Mouse (Mus musculus) olfactory bulb, adult 2 months (tissue): ENCODE results near the gene Rasgef1b. TPM values are rescaled to one million over a fixed set of nuclear protein-coding genes. Genes with fewer than 3 reads are reported as not detected.
A peak's percentile ranks its signal among the peaks of the same experiment; 100 is the strongest.

Experiments
- H3K27ac ChIP-seq: fragments of 200-500 bp; 2 replicates; pipeline ENCODE4 v1.5.1; 2012; ENCODE audit warnings: low read depth, low read length; ENCODE audit not compliant: insufficient read depth
- H3K4me1 ChIP-seq: fragments of 200-500 bp; 2 replicates; pipeline ENCODE4 v1.6.1; 2012; ENCODE audit warnings: low read length; ENCODE audit not compliant: control insufficient read depth, insufficient read depth
- H3K4me3 ChIP-seq: fragments of 200-500 bp; 2 replicates; pipeline ENCODE4 v1.5.1; 2012; ENCODE audit warnings: mild to moderate bottlenecking, low read depth, low read length, moderate library complexity; ENCODE audit not compliant: insufficient read depth
- CTCF ChIP-seq: fragments of 200-500 bp; IDR thresholded peaks from 2 replicates; pipeline ENCODE4 v1.5.1; 2012; ENCODE audit warnings: low read depth, mild to moderate bottlenecking, low read length, moderate library complexity; ENCODE audit not compliant: insufficient read depth
- POLR2A ChIP-seq: fragments of 200-500 bp; IDR thresholded peaks from 2 replicates; pipeline ENCODE4 v1.6.1; 2012; ENCODE audit warnings: mild to moderate bottlenecking, low read depth, low read length, moderate library complexity; ENCODE audit not compliant: insufficient read depth
- WGBS: fragments of 180-500 bp; shearing (Covaris S2); methylation state at CpG from one replicate; pipeline ENCODE4 v1.1.7; 2018; 5-methylcytosine and 5-hydroxymethylcytosine counted together
- polyA plus RNA-seq: library from polyadenylated mRNA; stranded (reverse); fragments of >200 nt; gene quantifications from 2 replicates; pipeline ENCODE4 v1.2.4, GENCODE M21; 2012; ENCODE audit warnings: low replicate concordance; ENCODE audit not compliant: missing spikeins, insufficient read depth, insufficient read length

Gene Rasgef1b
- polyA plus RNA-seq, 1 experiment: not detected

DNA sequence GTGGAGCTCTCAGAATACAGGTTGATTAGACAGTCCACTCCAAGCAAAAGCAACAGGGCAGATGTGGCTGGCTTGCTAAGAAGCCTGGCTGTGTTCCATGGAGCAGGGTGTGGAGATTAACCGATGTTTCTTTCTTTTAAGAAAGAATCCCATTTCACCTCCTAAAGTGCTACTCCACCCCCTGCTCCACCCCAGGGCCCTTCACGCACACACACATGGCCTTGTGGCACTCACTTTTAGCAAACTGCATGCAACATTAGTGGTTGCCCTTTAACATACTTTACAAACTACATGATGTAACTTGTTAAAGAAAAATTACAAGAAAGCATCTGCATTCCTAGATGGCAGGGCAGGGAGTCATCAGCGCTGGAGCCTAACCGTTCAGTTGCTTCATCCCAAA lies 378.8 kb downstream of the Rasgef1b start:
- TF ChIP-seq POLR2A (no peak), CTCF (no peak)
- Histone ChIP-seq H3K4me3 (no peak overlapping the region), H3K4me1 (0 out of 2 replicates have a peak, but pooled peaks cover 2% of the 10 kb centered on the region), H3K27ac (no peak overlapping the region)
- 81% methylated on average over 4 of the region's 4 CpGs for WGBS

DNA sequence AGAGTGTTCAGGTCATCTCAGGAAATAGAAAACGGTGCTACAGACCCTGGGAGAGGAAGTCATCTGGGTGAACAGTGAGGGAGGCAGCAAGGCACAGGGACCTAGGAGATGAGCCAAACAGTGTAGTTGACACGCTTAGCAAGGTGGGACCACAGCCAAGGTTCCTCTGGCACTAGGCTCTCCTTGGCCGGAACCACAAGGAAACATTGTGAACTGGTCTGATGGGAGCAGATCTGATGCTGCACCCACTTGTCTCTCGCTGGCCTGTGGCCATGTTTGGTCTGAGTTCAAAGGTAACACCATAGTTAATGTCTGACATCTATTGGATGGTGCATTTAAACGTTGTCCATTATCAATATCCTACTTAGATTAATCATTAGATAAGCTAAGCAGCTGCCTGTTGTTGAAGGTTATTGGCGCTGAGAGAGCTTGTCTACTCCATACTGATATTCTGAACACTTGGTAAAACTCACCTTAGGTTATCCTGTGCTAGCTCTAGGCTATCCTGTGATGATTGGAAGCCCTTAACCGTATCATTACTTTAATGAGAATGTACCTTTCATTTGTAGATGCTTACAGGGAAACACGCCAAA lies 380.5 kb downstream of the Rasgef1b start:
- H3K4me1 ChIP-seq: 0 out of 2 replicates have a peak, but pooled peaks cover 2% of the 10 kb centered on the region
- TF ChIP-seq CTCF: no peak
- TF ChIP-seq POLR2A: no peak
- no peak overlapping the region for H3K27ac ChIP-seq
- H3K4me3 ChIP-seq: no peak overlapping the region
- 74% methylated on average over 8 of the region's 8 CpGs for WGBS

DNA sequence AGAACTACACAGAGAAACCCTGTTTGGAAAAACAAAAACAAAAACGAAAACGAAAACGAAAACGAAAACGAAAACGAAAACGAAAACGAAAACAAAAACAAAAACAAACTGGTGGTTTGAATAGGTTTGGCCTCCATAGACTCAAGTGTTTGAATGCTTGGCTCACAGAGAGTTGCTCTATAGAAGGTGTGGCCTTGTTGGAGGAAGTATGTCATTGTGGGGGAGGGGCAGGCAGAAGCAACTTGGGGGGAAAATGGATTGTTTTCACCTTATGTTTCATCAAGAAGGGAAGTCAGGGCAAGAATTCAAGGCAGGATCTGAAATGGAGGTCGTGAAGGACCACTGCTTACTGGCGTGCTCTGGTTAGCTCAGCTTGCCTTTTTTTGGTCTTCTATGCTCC lies 386.3 kb downstream of the Rasgef1b start:
- TF ChIP-seq CTCF: no peak
- no peak for TF ChIP-seq POLR2A
- 97% methylated on average over 10 of the region's 10 CpGs for WGBS
- H3K4me1 ChIP-seq: 0 out of 2 replicates have a peak, but pooled peaks cover 2% of the 10 kb centered on the region
- no peak overlapping the region for H3K4me3 ChIP-seq
- H3K27ac ChIP-seq: no peak overlapping the region

DNA sequence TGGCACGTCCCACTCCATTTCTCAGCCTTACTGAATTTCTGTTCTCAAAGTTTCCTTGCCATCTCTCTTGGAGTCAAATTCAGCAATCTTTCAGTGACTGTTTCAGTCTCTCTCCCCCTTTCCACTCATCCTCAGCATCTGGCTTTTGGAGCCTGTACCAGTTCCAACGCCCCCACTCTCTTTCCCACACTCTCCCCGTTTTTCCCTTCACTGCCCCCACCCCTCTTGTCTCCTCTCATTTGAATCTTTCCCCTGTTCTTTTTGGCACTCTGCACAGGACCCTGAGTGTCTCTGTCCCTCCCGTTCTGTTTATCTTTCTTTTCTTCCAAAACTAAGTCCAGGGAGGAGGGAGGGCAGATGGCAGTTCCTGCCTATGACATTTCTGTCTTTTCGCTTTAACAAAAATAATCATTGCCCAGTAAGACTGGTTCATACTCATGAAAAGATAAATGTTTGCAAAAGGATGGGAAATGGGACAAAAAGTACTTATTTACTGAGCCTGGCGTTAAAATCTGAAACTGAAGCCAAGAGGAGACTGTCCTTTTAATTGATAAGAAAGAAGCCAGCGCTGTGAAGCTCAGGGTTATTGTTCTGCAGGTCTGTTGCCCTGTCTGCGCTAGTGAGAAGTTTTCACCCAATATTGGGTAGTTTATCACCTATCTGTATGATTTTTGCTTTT lies 388.4 kb downstream of the Rasgef1b start:
- Histone ChIP-seq H3K27ac (no peak overlapping the region), H3K4me1 (0 out of 2 replicates have a peak, but pooled peaks cover 2% of the 10 kb centered on the region), H3K4me3 (no peak overlapping the region)
- TF ChIP-seq POLR2A (no peak), CTCF (no peak)
- WGBS: 62% methylated on average over 8 of the region's 8 CpGs

DNA sequence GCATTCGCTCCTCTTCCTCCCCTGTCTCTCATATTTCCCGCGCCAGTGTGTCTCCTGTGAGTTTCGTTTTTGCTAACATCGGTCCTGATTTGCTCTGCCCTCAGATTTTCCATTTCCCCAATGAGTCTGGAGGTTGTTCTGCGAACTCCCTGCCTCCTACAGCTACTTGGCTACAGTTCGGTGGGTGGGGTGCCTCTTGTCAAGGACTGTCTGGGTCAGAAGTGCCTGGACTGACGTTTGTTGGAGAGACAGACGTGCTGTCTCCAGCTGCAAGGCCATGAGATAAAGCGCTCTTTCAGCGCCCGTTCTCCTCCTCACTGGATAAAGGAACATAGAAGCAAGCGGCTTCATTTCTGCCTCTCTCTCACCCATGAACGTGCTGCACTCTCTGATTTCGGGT lies 389.1 kb downstream of the Rasgef1b start:
- TF ChIP-seq POLR2A: no peak
- no peak for TF ChIP-seq CTCF
- H3K27ac ChIP-seq: no peak overlapping the region
- peak overlapping the region; percentile 8 for H3K4me3 ChIP-seq
- 52% methylated on average over 15 of the region's 15 CpGs for WGBS
- 0 out of 2 replicates have a peak, but pooled peaks cover 2% of the 10 kb centered on the region for H3K4me1 ChIP-seq

DNA sequence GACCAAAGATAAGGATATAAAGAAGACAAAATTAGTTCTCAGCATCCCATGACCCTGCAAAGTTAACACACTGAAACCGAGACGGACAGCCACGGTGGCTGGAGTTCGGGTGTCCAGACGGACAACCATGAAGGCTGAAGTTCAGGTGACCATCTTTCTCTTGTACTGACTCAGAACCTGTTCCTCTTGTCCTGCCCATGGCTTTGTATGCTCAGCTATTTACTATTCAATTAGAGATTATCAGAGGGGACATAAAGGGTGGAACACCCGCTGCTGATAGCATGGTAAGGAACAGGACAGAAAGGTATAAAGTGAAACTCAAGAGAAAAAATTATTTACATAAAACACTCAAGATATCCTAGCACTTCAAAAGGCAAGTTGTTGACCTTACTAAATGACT lies 390.0 kb downstream of the Rasgef1b start:
- TF ChIP-seq POLR2A (no peak), CTCF (no peak)
- WGBS: 97% methylated on average over 6 of the region's 6 CpGs
- Histone ChIP-seq H3K4me1 (0 out of 2 replicates have a peak, but pooled peaks cover 2% of the 10 kb centered on the region), H3K4me3 (no peak overlapping the region), H3K27ac (no peak overlapping the region)

DNA sequence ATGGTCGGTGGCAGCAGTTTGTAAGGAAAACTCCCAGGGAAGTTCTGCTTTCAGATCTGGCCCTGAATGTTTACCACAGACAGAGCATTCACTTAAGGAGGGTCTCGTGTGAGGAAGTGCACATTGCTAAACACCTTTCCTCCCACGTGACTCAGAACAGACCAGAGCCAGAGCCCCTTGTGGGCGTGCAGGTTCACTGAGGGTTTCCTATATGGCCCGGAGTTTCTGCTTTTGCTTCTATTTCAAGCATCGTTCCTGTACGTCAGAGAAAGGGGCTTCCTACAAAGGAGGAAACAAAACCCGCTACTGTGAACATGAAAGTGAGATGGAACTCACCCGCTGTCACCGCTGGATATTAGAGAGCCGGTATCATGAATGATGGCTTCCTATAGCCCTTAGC lies 392.4 kb downstream of the Rasgef1b start:
- Histone ChIP-seq H3K27ac (no peak overlapping the region), H3K4me3 (no peak overlapping the region), H3K4me1 (0 out of 2 replicates have a peak, but pooled peaks cover 2% of the 10 kb centered on the region)
- WGBS: 89% methylated on average over 11 of the region's 11 CpGs
- TF ChIP-seq CTCF (no peak), POLR2A (no peak)

DNA sequence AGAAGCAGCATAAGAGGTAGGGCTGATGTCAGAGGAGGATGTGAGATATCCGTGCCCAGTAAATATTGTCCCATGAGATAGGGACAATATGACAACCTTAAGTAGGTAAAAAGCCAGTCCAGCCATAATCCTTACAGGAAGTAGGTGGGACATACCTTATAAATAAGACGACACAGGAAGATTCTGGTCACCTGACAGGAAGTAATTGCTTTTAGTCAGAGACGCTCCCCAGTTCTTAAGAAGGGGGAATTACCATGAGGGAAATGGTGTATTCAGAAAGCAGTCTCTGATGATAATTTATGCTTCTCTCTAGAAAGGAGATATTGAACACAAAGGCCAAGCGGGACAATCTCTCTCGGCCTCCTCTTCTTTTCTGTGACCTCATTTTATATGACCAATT lies 394.8 kb downstream of the Rasgef1b start:
- WGBS: 92% methylated on average over 5 of the region's 5 CpGs
- Histone ChIP-seq H3K4me1 (peaks cover 1% of the 10 kb centered on the region; the same call in 1 of the 2 replicates), H3K27ac (no peak overlapping the region), H3K4me3 (no peak overlapping the region)
- TF ChIP-seq POLR2A (no peak), CTCF (no peak)

DNA sequence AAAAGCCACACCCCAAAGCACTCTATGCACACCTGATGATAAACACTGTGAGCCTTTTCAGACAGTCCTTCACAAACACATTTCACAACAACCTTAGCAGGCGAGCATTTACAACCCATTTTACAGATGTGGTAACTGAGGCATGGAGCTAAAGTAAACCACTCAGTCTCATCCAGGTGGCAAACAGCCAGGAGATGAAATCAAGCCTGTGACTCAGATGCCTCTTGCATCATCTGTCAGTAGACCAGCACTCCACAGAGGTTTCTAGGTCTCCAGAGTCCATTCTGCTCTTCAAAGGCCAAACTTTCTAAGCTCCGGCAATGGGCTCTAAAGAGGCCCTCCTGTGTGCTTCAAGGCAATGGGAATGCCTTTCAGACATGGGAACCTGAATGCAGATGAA lies 396.8 kb downstream of the Rasgef1b start:
- TF ChIP-seq POLR2A: no peak
- TF ChIP-seq CTCF: no peak
- 90% methylated on average over 2 of the region's 2 CpGs for WGBS
- no peak overlapping the region for H3K4me3 ChIP-seq
- peaks cover 3% of the 10 kb centered on the region; the same call in 1 of the 2 replicates for H3K4me1 ChIP-seq
- H3K27ac ChIP-seq: no peak overlapping the region

DNA sequence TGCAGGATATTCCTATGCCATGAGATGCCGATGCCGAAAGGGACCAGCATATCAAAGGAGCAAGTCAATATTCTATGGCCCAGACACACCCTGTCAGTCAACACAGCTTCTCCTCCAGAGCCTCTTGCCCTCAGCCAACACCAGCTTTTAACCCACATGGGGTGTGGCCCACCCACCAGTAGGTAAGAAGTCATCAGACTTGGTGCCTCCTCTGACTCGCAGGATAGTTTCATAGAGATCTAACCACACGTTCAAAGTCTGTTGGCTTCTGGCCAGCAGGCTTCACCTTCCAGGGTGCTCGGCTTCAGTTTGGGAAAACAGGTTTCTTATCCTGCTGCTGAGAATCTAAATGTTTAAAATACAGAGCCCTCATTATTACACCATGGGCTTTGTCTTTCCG lies 399.8 kb downstream of the Rasgef1b start:
- Histone ChIP-seq H3K4me1 (peaks cover 3% of the 10 kb centered on the region; the same call in 1 of the 2 replicates), H3K4me3 (no peak overlapping the region), H3K27ac (no peak overlapping the region)
- 61% methylated on average over 6 of the region's 6 CpGs for WGBS
- no peak for TF ChIP-seq POLR2A
- TF ChIP-seq CTCF: no peak
